Mouse (Mus musculus): ENCODE data around the gene Ppp2r3a.

GRCm38 (mm10) chr9:101099445-101099844 lies 152.2 kb downstream of the Ppp2r3a start:
- TF ChIP-seq POLR2A (IDR thresholded peaks at IDR 0.05; ENCODE audit: low read depth, low read length) (no peak), CTCF (IDR thresholded peaks at IDR 0.05; ENCODE audit: extremely low read depth, insufficient read length, insufficient replicate concordance, low read depth, low read length) (no peak)
